In the genomic region with DNA sequence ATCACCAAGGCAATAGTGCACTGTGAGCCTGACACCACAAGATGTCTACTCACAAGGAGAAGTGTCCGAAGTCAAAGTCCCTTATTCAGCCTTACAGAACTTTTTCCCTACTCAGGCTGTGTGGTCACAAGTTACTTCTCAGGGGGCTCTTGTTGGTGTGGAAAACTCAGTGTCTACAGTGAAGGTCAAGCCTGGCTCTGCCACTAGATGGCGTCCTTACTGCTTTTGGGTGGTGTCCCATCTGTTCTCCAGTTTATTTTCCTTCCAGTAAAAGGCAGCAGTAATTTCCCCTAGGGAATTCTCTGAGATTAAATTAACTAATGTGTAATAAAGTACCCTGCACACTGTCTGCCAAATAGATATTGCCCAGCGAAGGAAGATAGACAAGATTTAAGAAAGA, we compare ENCODE assay signal across 8 mouse cellular contexts.
DNase-seq lines count a peak whose midpoint lies in the region; ATAC-seq and TF ChIP-seq lines count a peak whose summit lies in the region.

No protein-coding gene starts in this region.

- H3K9me3 ChIP-seq in kidney, embryonic 16.5 days (ENCODE audit: low read length): no peaks in the 10 kb centered on the region
- no peaks in the 10 kb centered on the region for H3K9me3 ChIP-seq in ES-Bruce4 (replicated peaks; ENCODE audit: control insufficient read depth, insufficient read depth, low read length, poor library complexity, severe bottlenecking)
- no peaks in the 10 kb centered on the region for H3K9me3 ChIP-seq in stomach, postnatal 0 days (ENCODE audit: control insufficient read depth, low read length)
- no peaks in the 10 kb centered on the region for H3K9me3 ChIP-seq in heart, embryonic 11.5 days (replicated peaks; ENCODE audit: control insufficient read depth, low read length)

- TF ChIP-seq EP300 in ES-Bruce4 (IDR thresholded peaks at IDR 0.05; ENCODE audit: insufficient read depth, low read depth, low read length): no peak
- TF ChIP-seq EP300 in stomach, postnatal 0 days (optimal IDR thresholded peaks at IDR 0.05): no peak

- no peaks in the 10 kb centered on the region for H3K4me1 ChIP-seq in kidney, embryonic 16.5 days (ENCODE audit: insufficient read depth, low read length)
- H3K4me1 ChIP-seq in ES-Bruce4 (ENCODE audit: control insufficient read depth, insufficient read depth, low read length): no peaks in the 10 kb centered on the region
- no peaks in the 10 kb centered on the region for H3K4me1 ChIP-seq in stomach, postnatal 0 days (replicated peaks; ENCODE audit: control insufficient read depth, insufficient read depth)
- no peaks in the 10 kb centered on the region for H3K4me1 ChIP-seq in heart, embryonic 11.5 days (ENCODE audit: control insufficient read depth, insufficient read depth, low read length)

- ATAC-seq in kidney, embryonic 16.5 days (ENCODE audit: low FRiP score, low TSS enrichment): no peak
- ATAC-seq in stomach, postnatal 0 days (ENCODE audit: low FRiP score, low TSS enrichment): no peak
- no peak for ATAC-seq in heart, embryonic 11.5 days (replicated peaks; ENCODE audit: insufficient number of reproducible peaks, low FRiP score, low TSS enrichment)

- 47% methylated on average over 3 of the region's 3 CpGs for whole genome bisulfite sequencing in kidney, embryonic 16.5 days
- WGBS in stomach, postnatal 0 days: 39% methylated on average over 3 of the region's 3 CpGs
- 47% methylated on average over 3 of the region's 3 CpGs for WGBS in heart, embryonic 11.5 days (ENCODE audit: insufficient replicate concordance)

- DNase-seq in kidney, postnatal 10 days: peak; percentile 13
- DNase-seq in brain, adult 2 months (ENCODE audit: low read depth, low spot score): peak; percentile 47
- peak; percentile 9 to 13 for DNase-seq in layer of hippocampus, postnatal 14 days (ENCODE audit: low spot score in 2 of 2)
- DNase-seq in stomach, postnatal 0 days (ENCODE audit: low spot score): peak; percentile 22
- no peak for DNase-seq in adrenal gland, adult 18-20 months (ENCODE audit: low spot score in 2 of 2)

- H3K27me3 ChIP-seq in kidney, embryonic 16.5 days (ENCODE audit: insufficient read depth, low read length): no peaks in the 10 kb centered on the region
- H3K27me3 ChIP-seq in ES-Bruce4 (ENCODE audit: control insufficient read depth, insufficient read depth, low read length, poor library complexity, severe bottlenecking): no peaks in the 10 kb centered on the region
- no peaks in the 10 kb centered on the region for H3K27me3 ChIP-seq in stomach, postnatal 0 days (ENCODE audit: control insufficient read depth, insufficient read depth, low read length)
- H3K27me3 ChIP-seq in heart, embryonic 11.5 days (ENCODE audit: control insufficient read depth, insufficient read depth, low read length): no peaks in the 10 kb centered on the region

- H3K4me3 ChIP-seq in kidney, embryonic 16.5 days (ENCODE audit: low read length): no peak overlapping the region
- H3K4me3 ChIP-seq in ES-Bruce4 (ENCODE audit: low read depth, low read length): no peak overlapping the region
- no peak overlapping the region for H3K4me3 ChIP-seq in stomach, postnatal 0 days (ENCODE audit: low read depth, low read length)
- no peak overlapping the region for H3K4me3 ChIP-seq in heart, embryonic 11.5 days (ENCODE audit: low read depth, low read length)

- no peaks in the 10 kb centered on the region for H3K36me3 ChIP-seq in kidney, embryonic 16.5 days (ENCODE audit: insufficient read depth, low read length)
- H3K36me3 ChIP-seq in ES-Bruce4 (ENCODE audit: control insufficient read depth, insufficient read depth, low read length, poor library complexity, severe bottlenecking): no peaks in the 10 kb centered on the region
- no peaks in the 10 kb centered on the region for H3K36me3 ChIP-seq in stomach, postnatal 0 days (ENCODE audit: control insufficient read depth, insufficient read depth, low read length)
- H3K36me3 ChIP-seq in heart, embryonic 11.5 days (ENCODE audit: control insufficient read depth, insufficient read depth, low read length): no peaks in the 10 kb centered on the region

- no peak overlapping the region for H3K9ac ChIP-seq in kidney, embryonic 16.5 days (replicated peaks; ENCODE audit: low read length)
- H3K9ac ChIP-seq in ES-Bruce4 (ENCODE audit: low read depth, poor library complexity, severe bottlenecking): no peak overlapping the region
- no peak overlapping the region for H3K9ac ChIP-seq in stomach, postnatal 0 days (ENCODE audit: low read length)
- no peak overlapping the region for H3K9ac ChIP-seq in heart, embryonic 11.5 days (ENCODE audit: low read depth, low read length)

- TF ChIP-seq CTCF in ES-Bruce4 (IDR thresholded peaks at IDR 0.05; ENCODE audit: low read depth, low read length): peak; percentile 48
- peak; percentile 64 for TF ChIP-seq CTCF in stomach, postnatal 0 days (IDR thresholded peaks at IDR 0.05; ENCODE audit: low read depth)

- no peak for TF ChIP-seq POLR2A in ES-Bruce4 (IDR thresholded peaks at IDR 0.05; ENCODE audit: insufficient read depth, low read length)

- no peak overlapping the region for H3K27ac ChIP-seq in kidney, embryonic 16.5 days (ENCODE audit: low read length)
- H3K27ac ChIP-seq in ES-Bruce4 (ENCODE audit: insufficient read depth, low read length): no peak overlapping the region
- no peak overlapping the region for H3K27ac ChIP-seq in stomach, postnatal 0 days (replicated peaks)
- H3K27ac ChIP-seq in heart, embryonic 11.5 days (ENCODE audit: low read depth, low read length): no peak overlapping the region

- H3K4me2 ChIP-seq in kidney, embryonic 16.5 days (replicated peaks; ENCODE audit: low read depth, low read length): no peak overlapping the region
- H3K4me2 ChIP-seq in stomach, postnatal 0 days (replicated peaks; ENCODE audit: low read depth): no peak overlapping the region
- H3K4me2 ChIP-seq in heart, embryonic 11.5 days: no peak overlapping the region

Comparison
In these comparisons a context has a peak if more than half of its experiments do, and no peak if none do; other contexts are left out.
1. DNase-seq: peak in kidney, postnatal 10 days (single experiment), brain, adult 2 months (single experiment), layer of hippocampus, postnatal 14 days (2 of 2) and stomach, postnatal 0 days (single experiment); none in adrenal gland, adult 18-20 months (0 of 2).